Mouse (Mus musculus) hindbrain, embryonic 16.5 days (tissue): ENCODE data around the gene Vps36. TPM values are rescaled to one million over a fixed set of nuclear protein-coding genes. Genes with fewer than 3 reads are reported as not detected.

Experiments used
- ATAC-seq: fragments of 200-750 bp; cut with Nextera tagmentation; 2 replicates; pipeline ENCODE4 v1.8.0; 2017; ENCODE audit warnings: moderate TSS enrichment, moderate library complexity
- H3K27ac ChIP-seq: fragments of 300-500 bp; sonication (generic); 2 replicates; pipeline ENCODE4 v1.5.1; 2014; ENCODE audit warnings: low read depth, mild to moderate bottlenecking, control low read depth, low read length, moderate library complexity
- H3K27me3 ChIP-seq: fragments of 300-500 bp; sonication (generic); replicated peaks from 2 replicates; pipeline ENCODE4 v1.6.1; 2014; ENCODE audit warnings: low read length; ENCODE audit not compliant: control insufficient read depth, insufficient read depth
- H3K36me3 ChIP-seq: fragments of 300-500 bp; sonication (generic); 2 replicates; pipeline ENCODE4 v1.6.1; 2014; ENCODE audit warnings: mild to moderate bottlenecking, low read length, moderate library complexity, mixed read lengths; ENCODE audit not compliant: control insufficient read depth, insufficient read depth
- H3K4me1 ChIP-seq: fragments of 300-500 bp; sonication (generic); 2 replicates; pipeline ENCODE4 v1.6.1; 2014; ENCODE audit warnings: low read depth, low read length; ENCODE audit not compliant: control insufficient read depth, insufficient read depth
- H3K4me2 ChIP-seq: fragments of 300-500 bp; sonication (generic); 2 replicates; pipeline ENCODE4 v1.6.1; 2014; ENCODE audit warnings: mild to moderate bottlenecking, low read length, control low read depth, moderate library complexity
- H3K4me3 ChIP-seq: fragments of 300-500 bp; sonication (generic); 2 replicates; pipeline ENCODE4 v1.5.1; 2014; ENCODE audit warnings: mild to moderate bottlenecking, low read length, control low read depth, moderate library complexity
- H3K9ac ChIP-seq: fragments of 300-500 bp; sonication (generic); 2 replicates; pipeline ENCODE4 v1.6.1; 2014; ENCODE audit warnings: low read depth, mild to moderate bottlenecking, control low read depth, low read length, moderate library complexity
- H3K9me3 ChIP-seq: fragments of 300-500 bp; sonication (generic); 2 replicates; pipeline ENCODE4 v1.6.1; 2014; ENCODE audit warnings: mild to moderate bottlenecking, low read length, moderate library complexity; ENCODE audit not compliant: control insufficient read depth
- WGBS: fragments of 180-500 bp; shearing (Covaris S2); extraction: QIAGEN DNeasy Blood & Tissue Kit; methylation state at CpG from one replicate; pipeline ENCODE4 v1.1.7; 2014; 5-methylcytosine and 5-hydroxymethylcytosine counted together
- polyA plus RNA-seq: library from polyadenylated mRNA; unstranded; fragments of >200 nt; fragmentation: Nextera tagmentation; extraction: Ambion mirVana; gene quantifications from 2 replicates; pipeline ENCODE4 v1.2.1, GENCODE M21; 2015

Vps36 gene
- polyA plus RNA-seq, 1 experiment from 2014 or later = 41.4 TPM

- H3K9ac ChIP-seq = no peak overlapping the region
- no peaks in the 10 kb centered on the region for H3K27me3 ChIP-seq
- no peaks in the 10 kb centered on the region for H3K9me3 ChIP-seq
- ATAC-seq = no peak
- no peaks in the 10 kb centered on the region for H3K4me1 ChIP-seq
- H3K4me3 ChIP-seq = no peak overlapping the region
- H3K36me3 ChIP-seq = no peaks in the 10 kb centered on the region
- no peak overlapping the region for H3K4me2 ChIP-seq
- 90% methylated on average over 1 of the region's 1 CpGs for WGBS
- no peak overlapping the region for H3K27ac ChIP-seq
Observed at GRCm38 (mm10) chr8:22245663-22246062, 53.1 kb downstream of the Vps36 start.

GRCm38 (mm10) chr8:22247956-22248355 is 55.3 kb downstream of the Vps36 start:
- H3K27me3 ChIP-seq = no peaks in the 10 kb centered on the region
- WGBS = 68% methylated on average over 12 of the region's 12 CpGs
- H3K27ac ChIP-seq = no peak overlapping the region
- H3K4me3 ChIP-seq = no peak overlapping the region
- no peak overlapping the region for H3K9ac ChIP-seq
- no peak overlapping the region for H3K4me2 ChIP-seq
- H3K9me3 ChIP-seq = no peaks in the 10 kb centered on the region
- no peaks in the 10 kb centered on the region for H3K36me3 ChIP-seq
- no peaks in the 10 kb centered on the region for H3K4me1 ChIP-seq
- no peak for ATAC-seq

GRCm38 (mm10) chr8:22249080-22249479 is 56.5 kb downstream of the Vps36 start:
- H3K4me2 ChIP-seq = no peak overlapping the region
- no peaks in the 10 kb centered on the region for H3K36me3 ChIP-seq
- H3K9ac ChIP-seq = no peak overlapping the region
- H3K4me3 ChIP-seq = no peak overlapping the region
- H3K27me3 ChIP-seq = no peaks in the 10 kb centered on the region
- no peak overlapping the region for H3K27ac ChIP-seq
- peaks cover 3% of the 10 kb centered on the region for H3K9me3 ChIP-seq
- no peak for ATAC-seq
- 87% methylated on average over 9 of the region's 9 CpGs for WGBS
- H3K4me1 ChIP-seq = no peaks in the 10 kb centered on the region

- Histone ChIP-seq H3K9me3 (peaks cover 2% of the 10 kb centered on the region), H3K4me2 (no peak overlapping the region), H3K9ac (no peak overlapping the region), H3K4me1 (no peaks in the 10 kb centered on the region), H3K4me3 (no peak overlapping the region), H3K36me3 (peaks cover 9% of the 10 kb centered on the region), H3K27me3 (no peaks in the 10 kb centered on the region), H3K27ac (no peak overlapping the region)
- WGBS = 85% methylated on average over 18 of the region's 18 CpGs
- ATAC-seq = no peak
Observed at GRCm38 (mm10) chr8:22258946-22259450, 66.4 kb downstream of the Vps36 start.

GRCm38 (mm10) chr8:22259531-22259930 is 66.9 kb downstream of the Vps36 start:
- 69% methylated on average over 12 of the region's 12 CpGs for WGBS
- Histone ChIP-seq H3K36me3 (peaks cover 9% of the 10 kb centered on the region), H3K4me2 (no peak overlapping the region), H3K9ac (no peak overlapping the region), H3K27me3 (no peaks in the 10 kb centered on the region), H3K4me1 (no peaks in the 10 kb centered on the region), H3K27ac (no peak overlapping the region), H3K9me3 (no peaks in the 10 kb centered on the region), H3K4me3 (no peak overlapping the region)
- ATAC-seq = no peak

GRCm38 (mm10) chr8:22260091-22260722 is 67.6 kb downstream of the Vps36 start:
- no peak overlapping the region for H3K9ac ChIP-seq
- WGBS = 61% methylated on average over 9 of the region's 9 CpGs
- no peak for ATAC-seq

GRCm38 (mm10) chr8:22262267-22262666 is 69.7 kb downstream of the Vps36 start:
- H3K36me3 ChIP-seq = peaks cover 9% of the 10 kb centered on the region
- no peak for ATAC-seq
- H3K9ac ChIP-seq = no peak overlapping the region
- H3K4me2 ChIP-seq = no peak overlapping the region
- H3K27ac ChIP-seq = no peak overlapping the region
- no peaks in the 10 kb centered on the region for H3K9me3 ChIP-seq
- H3K27me3 ChIP-seq = no peaks in the 10 kb centered on the region
- H3K4me3 ChIP-seq = no peak overlapping the region
- no peaks in the 10 kb centered on the region for H3K4me1 ChIP-seq
- WGBS = 96% methylated on average over 3 of the region's 3 CpGs

More at GRCm38 (mm10) chr8:22260091-22260722, 67.6 kb downstream of the Vps36 start:
- H3K36me3 ChIP-seq = peaks cover 9% of the 10 kb centered on the region
- no peaks in the 10 kb centered on the region for H3K4me1 ChIP-seq
- H3K9me3 ChIP-seq = no peaks in the 10 kb centered on the region
- H3K27ac ChIP-seq = no peak overlapping the region
- no peaks in the 10 kb centered on the region for H3K27me3 ChIP-seq
- H3K4me2 ChIP-seq = no peak overlapping the region
- no peak overlapping the region for H3K4me3 ChIP-seq

- 86% methylated on average over 6 of the region's 6 CpGs for WGBS
- no peaks in the 10 kb centered on the region for H3K4me1 ChIP-seq
- no peak overlapping the region for H3K4me2 ChIP-seq
- H3K36me3 ChIP-seq = no peaks in the 10 kb centered on the region
- no peak overlapping the region for H3K9ac ChIP-seq
- no peak for ATAC-seq
- H3K4me3 ChIP-seq = no peak overlapping the region
- H3K9me3 ChIP-seq = no peaks in the 10 kb centered on the region
- no peaks in the 10 kb centered on the region for H3K27me3 ChIP-seq
- no peak overlapping the region for H3K27ac ChIP-seq
Observed at GRCm38 (mm10) chr8:22264292-22264691, 71.7 kb downstream of the Vps36 start.

GRCm38 (mm10) chr8:22264787-22265186 is 72.2 kb downstream of the Vps36 start:
- no peaks in the 10 kb centered on the region for H3K36me3 ChIP-seq
- ATAC-seq = no peak
- H3K4me3 ChIP-seq = no peak overlapping the region
- H3K4me1 ChIP-seq = no peaks in the 10 kb centered on the region
- H3K4me2 ChIP-seq = no peak overlapping the region
- no peaks in the 10 kb centered on the region for H3K27me3 ChIP-seq
- no peak overlapping the region for H3K27ac ChIP-seq
- WGBS = 82% methylated on average over 6 of the region's 6 CpGs
- no peak overlapping the region for H3K9ac ChIP-seq
- H3K9me3 ChIP-seq = no peaks in the 10 kb centered on the region
